Mouse (Mus musculus) G1E (cell line): ENCODE results near the gene Gtf2f2. TPM values are rescaled to one million over a fixed set of nuclear protein-coding genes. Genes with fewer than 3 reads are reported as not detected.
"Not testable (repeated sequence)": the region's sequence is repeated elsewhere in the genome, so short reads cannot be mapped to it uniquely, and the experiment has no call there.

Source experiments
- ATAC-seq: 2 replicates; pipeline ENCODE4 v1.8.0; 2016; ENCODE audit warnings: mild to moderate bottlenecking; ENCODE audit not compliant: insufficient number of reproducible peaks, poor library complexity, low FRiP score, severe bottlenecking; ENCODE audit errors: extremely low read depth
- DNase-seq: peaks from one replicate; pipeline ENCODE4 v3.0.0; 2012; ENCODE audit warnings: low spot score
- H3K27me3 ChIP-seq: 2 replicates; pipeline ENCODE4 v1.6.1; 2012; ENCODE audit warnings: mild to moderate bottlenecking, low read length, inconsistent platforms; ENCODE audit not compliant: insufficient read depth
- H3K36me3 ChIP-seq: replicated peaks from 2 replicates; pipeline ENCODE3; 2012; ENCODE audit warnings: mild to moderate bottlenecking, inconsistent platforms
- H3K4me1 ChIP-seq: 2 replicates; pipeline ENCODE4 v1.6.1; 2012; ENCODE audit warnings: low read depth, low read length, inconsistent platforms, mixed read lengths; ENCODE audit not compliant: insufficient read depth
- H3K4me3 ChIP-seq: 2 replicates; pipeline ENCODE4 v1.5.1; 2012; ENCODE audit warnings: low read depth, mild to moderate bottlenecking, inconsistent platforms, low read length, moderate library complexity, mixed read lengths
- H3K9me3 ChIP-seq: replicated peaks from 2 replicates; pipeline ENCODE4 v1.6.1; 2012; ENCODE audit warnings: inconsistent platforms
- CTCF ChIP-seq: IDR thresholded peaks from 2 replicates; pipeline ENCODE4 v1.5.1; 2012; ENCODE audit warnings: low read depth, low read length, inconsistent platforms, mixed read lengths
- GATA1 ChIP-seq: IDR thresholded peaks from 2 replicates; pipeline ENCODE4 v1.6.1; 2012; ENCODE audit warnings: borderline replicate concordance, low read length, inconsistent platforms, mixed read lengths
- GATA2 ChIP-seq: IDR thresholded peaks from 2 replicates; pipeline ENCODE4 v1.6.1; 2012; ENCODE audit warnings: low read depth, low read length, inconsistent platforms, borderline replicate concordance
- POLR2AphosphoS5 ChIP-seq: IDR thresholded peaks from 2 replicates; pipeline ENCODE4 v1.6.1; 2012; ENCODE audit warnings: low read depth, low read length, inconsistent platforms; ENCODE audit not compliant: insufficient replicate concordance
- TAL1 ChIP-seq: conservative IDR thresholded peaks from 2 replicates; pipeline ENCODE4 v1.6.1; 2012; ENCODE audit warnings: low read depth, low read length, inconsistent platforms, mixed read lengths
- polyA plus RNA-seq: library from polyadenylated mRNA; stranded (reverse); fragments of >175 nt; gene quantifications from 2 replicates; pipeline ENCODE4 v1.2.3, GENCODE M21; 2012
- total RNA-seq, 2 experiments: library from RNA; stranded (forward) in 1 of 2; stranded (reverse) in 1 of 2; fragments of 200-1000 nt in 1 of 2; fragments of >200 nt in 1 of 2; fragmentation: Nextera tagmentation in 1 of 2; gene quantifications; 2 replicates each; pipeline ENCODE4 v1.2.3; 2014 to 2017

Gene Gtf2f2
- total and polyA plus RNA-seq, 3 experiments, result 9.1 to 49.5 (median 33.3) TPM

GRCm38 (mm10) chr14:75934359-75934758 is 76.3 kb downstream of the Gtf2f2 start:
- no peak for ATAC-seq
- TF ChIP-seq CTCF, result peak; percentile 37; the same call in 1 of the 2 replicates
- no peak for TF ChIP-seq GATA2
- H3K9me3 ChIP-seq, result no peaks in the 10 kb centered on the region
- peaks cover 26% of the 10 kb centered on the region for H3K36me3 ChIP-seq
- DNase-seq, result no peak
- peaks cover 9% of the 10 kb centered on the region for H3K4me1 ChIP-seq
- no peaks in the 10 kb centered on the region for H3K27me3 ChIP-seq
- H3K4me3 ChIP-seq, result no peak overlapping the region

GRCm38 (mm10) chr14:75931266-75931665 is 79.4 kb downstream of the Gtf2f2 start:
- Histone ChIP-seq H3K4me1 (peaks cover 9% of the 10 kb centered on the region), H3K4me3 (no peak overlapping the region), H3K36me3 (peaks cover 31% of the 10 kb centered on the region), H3K9me3 (no peaks in the 10 kb centered on the region), H3K27me3 (no peaks in the 10 kb centered on the region)
- DNase-seq (no peak), ATAC-seq (no peak)
- TF ChIP-seq GATA2, result no peak
- TF ChIP-seq POLR2AphosphoS5, result no peak
- no peak for TF ChIP-seq TAL1
- TF ChIP-seq GATA1, result no peak
- TF ChIP-seq CTCF, result no peak

DNA sequence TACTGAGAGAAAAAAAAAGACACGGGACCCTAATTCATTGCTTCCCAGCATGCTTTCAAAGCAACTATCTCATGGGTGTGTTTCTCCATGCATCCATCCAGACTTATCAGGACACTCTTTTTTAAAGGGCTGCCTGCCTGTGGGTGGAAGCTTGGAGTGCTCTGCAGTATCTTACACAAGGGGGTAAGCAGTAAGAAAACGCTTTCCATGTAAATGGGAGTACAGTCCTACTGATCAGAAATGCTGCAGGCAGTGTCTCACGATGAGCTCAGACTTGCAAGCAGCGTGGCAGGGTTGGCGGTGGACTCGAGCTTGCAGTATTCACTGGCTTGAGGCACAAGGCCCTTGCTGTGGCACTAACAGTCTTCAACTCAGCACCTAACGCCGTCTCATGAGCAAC is 81.0 kb downstream of the Gtf2f2 start:
- not testable (repeated sequence) for H3K4me3 ChIP-seq, DNase-seq, ATAC-seq, H3K27me3 ChIP-seq, H3K9me3 ChIP-seq
- Histone ChIP-seq H3K4me1 (peaks cover 13% of the 10 kb centered on the region), H3K36me3 (peaks cover 42% of the 10 kb centered on the region)

DNA sequence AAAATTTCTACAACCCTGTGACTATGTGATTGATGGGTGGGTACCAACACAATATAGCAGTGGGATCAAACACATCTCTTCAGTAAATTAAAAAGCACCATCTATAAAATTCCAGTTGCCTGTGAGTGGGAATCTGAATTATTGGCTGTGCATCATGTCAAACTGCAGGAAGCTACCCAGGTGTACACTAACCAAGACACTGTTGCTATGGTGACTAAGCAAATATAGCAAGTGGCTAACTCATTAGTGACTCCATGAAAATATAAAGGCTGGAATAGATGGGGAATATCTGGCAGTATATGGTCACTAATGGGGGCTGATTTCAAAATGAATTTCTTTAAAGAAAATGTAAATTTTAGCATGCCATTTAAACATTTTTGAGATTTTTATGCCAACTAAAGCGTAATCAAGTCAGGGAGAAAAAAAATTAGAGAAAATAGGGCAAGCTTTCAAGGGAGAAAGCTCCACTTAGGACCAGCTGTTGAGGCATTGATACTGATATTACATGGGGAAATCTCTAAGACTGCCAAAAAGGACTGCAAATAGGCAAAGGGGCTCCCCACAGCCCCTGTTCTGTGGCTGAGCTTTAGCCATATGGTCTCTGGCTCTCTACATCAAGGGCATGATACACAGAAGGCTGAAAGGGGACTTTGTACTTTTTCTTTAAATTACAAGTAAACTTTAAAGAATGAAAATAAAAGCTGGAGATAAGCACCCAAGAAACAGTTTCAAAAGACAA is 87.2 kb downstream of the Gtf2f2 start:
- no peak for ATAC-seq
- peaks cover 24% of the 10 kb centered on the region for H3K36me3 ChIP-seq
- peaks cover 4% of the 10 kb centered on the region; the same call in 1 of the 2 replicates for H3K4me1 ChIP-seq
- H3K27me3 ChIP-seq, result no peaks in the 10 kb centered on the region
- DNase-seq, result no peak
- H3K9me3 ChIP-seq, result no peaks in the 10 kb centered on the region
- no peak overlapping the region for H3K4me3 ChIP-seq
- TF ChIP-seq GATA1 (no peak), CTCF (no peak), TAL1 (no peak), GATA2 (no peak), POLR2AphosphoS5 (no peak)

GRCm38 (mm10) chr14:75912665-75913064 is 98.0 kb downstream of the Gtf2f2 start:
- TF ChIP-seq GATA2, result no peak
- no peak for TF ChIP-seq POLR2AphosphoS5
- TF ChIP-seq TAL1, result no peak
- TF ChIP-seq GATA1, result no peak
- TF ChIP-seq CTCF, result no peak
- H3K27me3 ChIP-seq, result no peaks in the 10 kb centered on the region
- no peak for ATAC-seq
- DNase-seq, result no peak
- H3K9me3 ChIP-seq, result no peaks in the 10 kb centered on the region
- H3K36me3 ChIP-seq, result peaks cover 48% of the 10 kb centered on the region
- no peaks in the 10 kb centered on the region for H3K4me1 ChIP-seq
- no peak overlapping the region for H3K4me3 ChIP-seq

- DNase-seq (no peak), ATAC-seq (no peak)
- H3K4me1 ChIP-seq, result no peaks in the 10 kb centered on the region
- no peak for TF ChIP-seq POLR2AphosphoS5
- TF ChIP-seq GATA1, result no peak
- no peak for TF ChIP-seq CTCF
- TF ChIP-seq GATA2, result no peak
- no peak for TF ChIP-seq TAL1
- H3K36me3 ChIP-seq, result peaks cover 49% of the 10 kb centered on the region
- no peaks in the 10 kb centered on the region for H3K9me3 ChIP-seq
- H3K27me3 ChIP-seq, result no peaks in the 10 kb centered on the region
- no peak overlapping the region for H3K4me3 ChIP-seq
Observed at GRCm38 (mm10) chr14:75911968-75912367, 98.7 kb downstream of the Gtf2f2 start.

GRCm38 (mm10) chr14:75906931-75907330 is 103.7 kb downstream of the Gtf2f2 start:
- ATAC-seq (no peak), DNase-seq (no peak)
- H3K4me3 ChIP-seq, result no peak overlapping the region
- H3K9me3 ChIP-seq, result no peaks in the 10 kb centered on the region
- H3K27me3 ChIP-seq, result no peaks in the 10 kb centered on the region
- H3K4me1 ChIP-seq, result no peaks in the 10 kb centered on the region
- no peak for TF ChIP-seq GATA2
- TF ChIP-seq TAL1, result no peak
- no peak for TF ChIP-seq CTCF
- TF ChIP-seq GATA1, result no peak
- no peak for TF ChIP-seq POLR2AphosphoS5
- H3K36me3 ChIP-seq, result peaks cover 72% of the 10 kb centered on the region
